Mouse (Mus musculus) right cerebral cortex, postnatal 25 days (tissue): ENCODE measurements around the gene Llgl1.

Source experiments
- DNase-seq: peaks from one replicate; pipeline ENCODE4 v3.0.0; 2022

Gene Llgl1

DNA sequence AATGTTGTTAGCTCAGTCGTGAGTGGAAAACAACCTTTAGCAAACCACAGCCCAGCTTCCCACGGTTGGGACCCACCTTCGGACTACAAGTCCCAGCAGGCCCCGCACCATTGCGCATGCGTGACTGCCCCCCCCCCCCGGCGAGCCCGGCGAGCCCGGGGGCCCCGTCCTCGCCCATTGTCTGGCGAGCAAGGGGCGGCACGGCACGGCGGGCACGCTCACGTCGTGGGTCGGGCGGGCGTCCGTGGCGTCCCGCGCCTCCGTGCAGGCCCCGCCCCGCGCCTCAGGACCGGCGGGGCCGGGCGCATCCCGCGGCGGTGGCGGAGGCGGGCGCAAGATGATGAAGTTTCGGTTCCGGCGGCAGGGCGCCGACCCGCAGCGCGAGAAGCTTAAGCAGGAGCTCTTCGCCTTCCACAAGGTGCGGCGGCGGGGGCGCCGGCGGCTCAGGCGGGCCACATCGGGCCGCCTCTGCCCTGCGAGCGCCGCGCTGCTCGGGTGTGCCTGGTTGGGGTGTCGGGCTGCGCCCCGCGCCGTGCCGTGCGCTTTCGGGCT, at the start of gene Llgl1:
Llgl1 (plus strand) TSS at position 200 of the 552 bp plus-strand sequence.
- peak; percentile 89 for DNase-seq

- DNase-seq, result no peak
Measured at GRCm38 (mm10) chr11:60696165-60696564, 3.4 kb upstream of the Llgl1 start.

DNA sequence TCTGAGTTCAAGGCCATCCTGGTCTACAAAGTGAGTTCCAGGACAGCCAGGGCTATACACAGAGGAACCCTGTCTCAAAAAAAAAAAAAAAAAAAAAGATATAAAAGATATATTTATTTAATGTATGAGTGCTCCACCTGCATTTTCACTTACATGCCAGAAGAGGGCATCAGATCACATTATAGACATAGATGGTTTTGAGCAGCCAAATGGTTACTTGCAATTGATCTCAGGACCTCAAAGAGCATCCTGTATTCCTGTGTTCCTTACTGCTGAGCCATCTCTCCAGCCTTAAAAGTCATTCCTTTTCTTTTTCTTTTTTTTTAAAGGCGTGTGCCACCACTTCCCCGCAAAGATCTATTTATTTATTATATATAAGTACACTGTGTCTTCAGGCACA, 2.0 kb upstream of the Llgl1 start:
- no peak for DNase-seq

DNA sequence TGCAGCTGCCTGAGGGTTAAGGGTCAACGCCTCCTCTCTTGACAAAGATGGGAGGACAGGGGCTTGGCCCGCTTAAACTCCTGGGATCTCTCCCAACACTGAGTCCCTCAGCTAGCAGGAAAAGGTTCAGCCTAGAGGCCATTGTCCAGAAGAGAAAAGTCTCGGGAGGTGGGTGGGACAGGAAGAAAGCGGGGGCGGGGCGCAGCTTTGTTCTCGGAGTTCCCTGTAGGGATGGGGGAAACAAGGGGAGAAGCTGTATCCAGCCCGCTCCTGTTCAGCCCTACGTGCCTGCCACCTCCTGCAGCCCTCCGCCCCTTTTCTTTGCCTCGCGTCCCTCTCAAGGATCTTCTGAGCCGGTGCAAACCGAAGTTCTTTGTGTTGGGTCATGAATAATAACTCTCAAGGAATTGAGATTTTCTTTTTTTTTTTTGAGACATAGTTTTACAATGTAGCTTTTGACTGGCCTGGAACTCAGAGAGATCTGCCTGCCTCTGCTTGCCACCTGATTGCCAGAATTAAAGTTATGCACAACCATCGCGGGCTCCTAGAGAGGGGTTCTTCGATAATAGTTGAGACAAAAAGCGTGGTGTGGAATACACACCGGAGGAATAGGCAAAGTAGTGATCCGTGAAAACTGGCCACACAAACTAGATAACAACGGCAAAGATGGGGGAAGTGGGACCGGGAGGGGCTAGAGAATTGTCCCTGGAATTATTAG, 558 bp upstream of the Llgl1 start:
- no peak for DNase-seq

GRCm38 (mm10) chr11:60700320-60701185, 1.0 kb downstream of the Llgl1 start:
- no peak for DNase-seq

DNA sequence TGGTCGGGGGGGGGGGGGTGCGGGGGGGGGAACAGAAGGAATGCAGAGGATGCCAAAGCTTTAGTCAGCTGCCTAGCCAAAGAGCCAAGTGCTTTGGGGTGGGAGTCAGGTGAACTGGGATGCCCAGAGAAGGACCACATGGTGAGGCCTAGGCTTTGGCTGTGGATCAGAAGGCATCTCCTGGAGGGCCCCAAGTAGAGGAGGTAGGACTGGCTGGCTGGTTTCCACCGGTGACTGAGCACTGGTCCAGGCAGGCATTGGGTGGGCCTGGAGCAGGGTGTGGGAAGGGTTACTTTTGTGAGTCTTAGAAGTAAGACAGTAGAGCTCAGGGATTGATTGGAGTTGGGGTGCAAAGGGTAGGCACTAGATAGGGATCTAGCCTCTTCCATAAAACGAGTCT, 2.1 kb downstream of the Llgl1 start:
- DNase-seq, result no peak

DNA sequence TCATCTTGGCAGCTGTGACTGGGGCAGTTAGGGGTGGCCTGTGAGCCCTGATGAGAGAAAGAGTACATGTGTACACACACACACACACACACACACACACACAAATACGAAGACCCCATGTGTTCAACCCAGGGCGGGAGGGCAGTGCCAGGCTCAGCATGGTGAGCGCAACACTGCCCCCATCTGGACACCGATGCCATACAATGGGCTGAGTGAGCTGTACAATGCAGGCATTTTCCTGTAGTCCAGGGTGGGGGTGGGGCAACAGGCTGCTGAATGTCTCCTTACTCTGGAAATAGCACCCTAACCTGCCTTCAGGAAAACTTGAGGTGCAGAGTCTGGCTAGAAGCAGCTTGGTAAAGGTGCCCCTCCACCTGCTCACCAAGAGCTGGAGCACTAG, 3.6 kb downstream of the Llgl1 start:
- DNase-seq, result peak; percentile 44

DNA sequence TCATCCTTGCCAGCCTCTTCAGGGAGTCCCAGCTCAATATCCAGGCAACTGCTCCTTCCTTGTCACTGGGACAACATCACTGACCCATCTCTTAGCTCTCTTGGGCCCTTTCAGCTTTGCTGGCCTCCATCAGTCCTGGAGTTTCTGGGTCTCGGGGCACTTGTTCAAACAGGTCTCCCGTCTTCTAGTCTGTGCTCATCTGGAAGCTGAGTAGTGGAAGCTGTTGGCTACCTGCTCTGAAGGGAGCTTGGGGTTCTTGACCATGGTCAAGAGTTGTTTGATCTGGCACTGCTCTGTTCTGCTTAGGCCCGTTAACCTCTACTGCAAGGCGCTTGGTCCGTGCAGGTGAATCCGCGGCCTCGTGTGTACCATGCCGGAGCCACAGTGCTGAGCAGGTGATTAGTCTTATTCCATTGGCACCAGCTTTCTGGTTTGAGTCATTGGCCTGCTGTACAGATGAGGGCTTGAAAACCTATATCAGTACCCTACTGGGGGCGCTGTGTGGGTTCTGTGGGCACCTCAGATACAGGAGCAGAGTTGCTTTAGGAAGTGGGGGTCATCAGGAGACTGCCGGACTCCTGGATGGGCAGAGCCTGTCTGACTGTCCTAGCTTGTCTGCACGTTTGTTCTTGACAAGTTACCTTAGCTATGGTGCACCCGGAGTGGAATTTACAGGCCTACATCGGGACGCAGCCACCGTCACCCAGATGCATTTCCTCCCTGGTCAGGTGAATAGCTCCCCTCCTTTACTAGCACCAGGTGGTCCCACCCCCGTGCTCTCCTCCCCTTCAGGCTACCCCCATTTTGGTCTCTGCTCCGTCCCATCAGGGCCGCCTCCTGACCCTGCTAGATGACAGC, 4.7 kb downstream of the Llgl1 start:
- DNase-seq, result no peak

GRCm38 (mm10) chr11:60705255-60705654, 5.7 kb downstream of the Llgl1 start:
- DNase-seq, result no peak

GRCm38 (mm10) chr11:60706076-60706475, 6.6 kb downstream of the Llgl1 start:
- no peak for DNase-seq

DNA sequence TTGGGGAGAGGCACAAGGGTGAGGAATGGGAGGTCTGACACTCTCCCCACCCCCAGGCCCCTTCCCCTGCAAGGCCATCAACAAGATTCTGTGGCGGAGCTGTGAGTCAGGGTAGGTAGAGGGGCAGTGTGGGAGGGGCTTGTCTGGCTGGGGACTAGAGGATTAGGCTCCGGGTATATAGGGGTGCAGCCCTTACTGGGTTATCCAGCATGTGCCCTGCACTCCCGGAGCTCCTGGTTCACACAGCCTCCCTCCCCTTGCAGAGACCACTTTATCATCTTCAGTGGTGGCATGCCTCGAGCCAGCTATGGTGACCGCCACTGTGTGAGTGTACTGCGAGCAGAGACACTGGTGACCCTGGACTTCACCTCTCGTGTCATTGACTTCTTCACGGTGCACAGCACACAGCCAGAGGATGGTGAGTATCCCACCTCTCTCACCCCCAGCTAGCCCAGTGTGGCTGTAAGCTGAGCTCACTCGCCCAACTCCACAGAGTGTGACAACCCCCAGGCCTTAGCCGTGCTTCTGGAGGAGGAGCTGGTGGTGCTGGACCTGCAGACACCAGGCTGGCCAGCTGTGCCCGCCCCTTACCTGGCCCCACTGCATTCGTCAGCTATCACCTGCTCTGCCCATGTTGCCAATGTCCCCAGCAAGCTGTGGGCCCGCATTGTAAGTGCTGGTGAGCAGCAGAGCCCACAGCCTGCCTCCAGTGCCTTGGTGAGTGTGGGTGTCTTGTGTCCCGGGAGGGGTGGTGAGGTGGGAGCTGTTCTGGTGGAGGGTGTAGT, 7.4 kb downstream of the Llgl1 start:
- DNase-seq, result no peak

DNA sequence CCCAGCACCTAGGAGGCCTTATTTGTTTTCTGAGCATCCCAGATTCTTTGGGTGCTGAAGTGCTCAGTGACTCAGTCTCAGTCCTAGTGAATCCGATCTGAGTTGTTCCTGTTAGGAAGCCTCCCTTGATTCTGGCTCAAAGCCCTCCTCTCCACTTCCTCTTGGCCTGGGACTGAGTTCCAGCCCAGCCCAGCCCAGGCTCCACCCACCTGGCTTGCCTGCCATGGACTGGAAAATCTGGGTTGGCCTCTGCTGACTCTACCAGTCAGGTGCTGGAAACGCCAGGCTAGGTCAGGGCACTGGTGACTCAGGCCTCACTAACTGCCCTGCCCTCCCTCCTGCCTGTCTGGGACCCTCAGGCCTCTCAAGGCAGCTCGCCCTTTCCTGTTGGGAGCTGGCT, 8.1 kb downstream of the Llgl1 start:
- no peak for DNase-seq

GRCm38 (mm10) chr11:60708631-60709030, 9.1 kb downstream of the Llgl1 start:
- no peak for DNase-seq

DNA sequence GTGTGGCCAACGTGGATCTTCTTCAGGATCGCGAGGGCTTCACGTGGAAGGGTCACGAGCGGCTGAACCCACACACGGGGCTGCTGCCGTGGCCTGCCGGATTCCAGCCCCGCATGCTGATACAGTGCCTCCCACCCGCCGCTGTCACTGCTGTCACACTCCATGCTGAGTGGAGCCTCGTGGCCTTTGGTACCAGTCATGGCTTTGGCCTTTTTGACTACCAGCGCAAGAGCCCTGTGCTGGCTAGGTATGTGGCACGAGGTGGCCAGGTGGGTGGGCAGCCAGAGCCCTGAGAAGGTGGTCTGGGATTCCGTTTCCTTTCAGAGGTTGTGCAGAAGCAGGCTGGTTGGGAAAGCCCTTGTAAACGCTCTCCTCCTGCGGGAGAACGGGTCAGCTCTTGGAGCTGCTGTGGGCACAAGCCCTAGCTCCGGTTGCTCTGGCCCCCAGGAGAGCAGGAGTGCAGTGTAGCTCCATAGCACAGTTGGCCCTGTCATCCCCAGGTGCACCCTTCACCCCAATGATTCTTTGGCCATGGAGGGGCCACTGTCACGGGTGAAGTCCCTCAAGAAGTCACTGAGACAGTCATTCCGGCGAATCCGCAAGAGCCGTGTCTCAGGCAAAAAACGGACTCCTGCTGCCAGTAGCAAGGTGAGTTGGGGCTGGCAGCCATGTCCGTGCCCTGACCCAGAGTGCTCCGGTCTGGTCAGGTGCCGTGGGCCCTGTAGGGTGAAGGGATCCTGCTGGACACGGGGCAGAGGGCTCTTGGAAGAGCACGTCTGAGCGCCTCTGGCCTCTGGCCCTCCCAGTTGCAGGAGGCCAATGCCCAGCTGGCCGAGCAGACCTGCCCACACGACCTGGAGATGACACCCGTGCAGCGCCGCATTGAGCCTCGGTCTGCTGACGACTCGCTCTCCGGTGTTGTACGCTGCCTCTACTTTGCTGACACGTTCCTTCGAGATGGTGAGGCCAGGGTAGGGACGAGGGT, 10.2 kb downstream of the Llgl1 start:
- DNase-seq, result peak; percentile 2

GRCm38 (mm10) chr11:60711218-60711617, 11.7 kb downstream of the Llgl1 start:
- no peak for DNase-seq

DNA sequence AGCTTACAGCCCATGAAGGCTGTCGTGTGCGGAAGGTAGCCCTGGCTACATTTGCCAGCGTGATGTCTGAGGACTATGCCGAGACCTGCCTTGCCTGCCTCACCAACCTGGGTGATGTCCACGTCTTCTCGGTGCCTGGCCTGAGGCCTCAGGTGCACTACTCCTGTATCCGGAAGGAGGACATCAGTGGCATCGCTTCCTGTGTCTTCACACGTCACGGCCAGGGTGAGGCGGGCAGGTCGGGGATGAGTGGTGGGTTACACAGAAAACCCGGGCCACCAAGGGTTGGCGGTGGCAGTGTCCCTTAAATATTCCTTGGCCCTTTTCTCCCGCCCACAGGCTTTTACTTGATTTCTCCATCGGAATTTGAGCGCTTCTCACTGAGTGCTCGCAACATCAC, 12.5 kb downstream of the Llgl1 start:
- no peak for DNase-seq

DNA sequence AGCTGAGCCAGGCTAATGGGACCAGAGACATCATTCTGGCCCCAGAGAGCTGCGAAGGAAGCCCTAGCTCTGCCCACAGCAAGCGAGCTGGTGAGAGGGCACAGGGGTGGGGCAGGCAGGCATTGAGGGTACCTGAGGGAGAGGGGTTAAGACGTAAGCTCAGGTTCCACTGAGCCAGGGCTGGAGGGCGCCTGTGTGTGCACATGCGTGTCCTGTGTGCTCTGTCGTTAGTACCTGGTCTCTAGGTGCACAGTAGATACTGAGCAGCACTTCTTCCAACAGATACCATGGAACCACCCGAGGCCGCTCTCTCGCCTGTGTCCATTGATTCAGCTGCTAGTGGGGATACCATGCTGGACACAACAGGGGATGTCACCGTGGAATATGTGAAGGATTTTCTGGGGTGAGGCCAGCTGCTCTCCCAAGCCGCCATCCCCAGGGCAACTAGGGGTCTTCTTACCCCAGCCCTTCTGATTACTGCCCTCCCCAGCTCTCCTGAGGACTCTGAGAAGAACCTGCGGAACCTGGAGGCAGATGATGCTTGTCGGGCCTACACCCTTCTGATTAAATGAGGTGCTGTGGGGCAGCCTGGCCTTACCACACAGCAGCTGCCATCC, 13.2 kb downstream of the Llgl1 start:
- DNase-seq, result no peak

DNA sequence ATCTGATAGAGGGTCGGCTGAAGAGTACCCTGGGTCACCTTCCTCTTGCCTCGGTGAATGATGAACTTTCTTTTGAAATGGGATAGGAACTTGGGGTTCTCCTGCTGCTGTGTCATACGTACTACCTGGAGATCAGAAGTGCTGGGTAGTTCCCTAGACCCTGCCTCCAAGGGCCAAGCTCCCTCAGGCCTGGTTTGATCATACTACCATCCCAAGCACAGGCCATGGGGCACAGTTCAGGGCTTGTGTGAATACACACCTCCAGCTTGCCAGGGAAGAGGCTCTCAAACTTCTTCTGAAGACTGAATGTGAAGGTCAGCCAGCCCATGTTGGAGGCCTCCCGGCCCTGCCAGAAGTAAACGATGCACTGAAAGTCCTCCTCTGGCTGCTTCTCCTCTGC, 16.3 kb downstream of the Llgl1 start:
- DNase-seq, result no peak

DNA sequence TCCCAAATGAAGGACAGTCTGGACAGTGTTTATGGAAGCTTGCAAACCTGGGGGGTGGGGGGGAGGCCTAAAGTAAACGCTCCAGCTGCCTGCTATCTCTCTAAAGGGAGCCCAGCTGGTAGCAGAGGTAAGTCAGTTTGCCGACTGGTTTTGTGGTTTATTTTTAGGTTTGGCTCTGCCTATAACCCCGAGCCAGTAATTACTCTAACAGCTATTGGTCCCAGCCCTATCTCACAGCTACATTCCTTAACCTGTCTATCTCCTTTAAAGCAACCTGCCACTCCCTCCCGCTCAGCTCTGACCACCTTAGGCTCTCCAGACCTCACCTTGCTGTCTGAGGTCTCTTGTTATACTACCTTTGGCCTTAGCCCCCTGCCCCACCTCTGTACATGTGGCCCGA, 19.7 kb downstream of the Llgl1 start:
- DNase-seq, result no peak

GRCm38 (mm10) chr11:60726601-60727391, 27.3 kb downstream of the Llgl1 start, which contains the start of gene Flii:
TSS of gene Flii (minus strand) at chr11:60727263.
- peak; percentile 83 for DNase-seq
